In genomic region chr4:155042606-155043288, GRCm38 (mm10) we compare ENCODE assay signal across 9 mouse cellular contexts. TPM values are rescaled to one million over a fixed set of nuclear protein-coding genes. Genes with fewer than 3 reads are reported as not detected.
A peak's percentile ranks its signal among the peaks of the same experiment; 100 is the strongest.
DNase-seq lines count a peak whose midpoint lies in the region; ATAC-seq lines count a peak whose summit lies in the region.
"Had no signal": no experiment of that assay in that cellular context is flagged by ENCODE, and none has a peak within 500 bp of the region (broad histone marks: within the 10 kb centered on the region; RNA-seq: fewer than 3 reads in every experiment).

No protein-coding gene starts in this region.

- H3K9me3 ChIP-seq in limb, embryonic 12.5 days: no peaks in the 10 kb centered on the region
- H3K9me3 ChIP-seq in stomach, embryonic 16.5 days (replicated peaks; ENCODE audit: control insufficient read depth, low read length): no peaks in the 10 kb centered on the region

- H3K27ac ChIP-seq in limb, embryonic 12.5 days: no peak overlapping the region
- no peak overlapping the region for H3K27ac ChIP-seq in stomach, embryonic 16.5 days (ENCODE audit: low read length)

- H3K4me2 ChIP-seq in limb, embryonic 12.5 days: peak overlapping the region; percentile 77
- H3K4me2 ChIP-seq in stomach, embryonic 16.5 days (ENCODE audit: low read depth, low read length): peak overlapping the region; percentile 50

- no peak for ATAC-seq in limb, embryonic 12.5 days (ENCODE audit: insufficient number of reproducible peaks, insufficient read depth, low FRiP score, low TSS enrichment, low read depth)
- ATAC-seq in stomach, embryonic 16.5 days (ENCODE audit: insufficient read depth, low FRiP score): no peak
- ATAC-seq in megakaryocyte-erythroid progenitor cell, adult 5-6 weeks (replicated peaks; ENCODE audit: low FRiP score, low TSS enrichment, poor library complexity, severe bottlenecking): no peak

- intact Hi-C loops in heart, postnatal 25 days (cut with DNase I): no loop called here

- H3K4me1 ChIP-seq in limb, embryonic 12.5 days (replicated peaks): peaks cover 8% of the 10 kb centered on the region
- H3K4me1 ChIP-seq in stomach, embryonic 16.5 days (ENCODE audit: control insufficient read depth, insufficient read depth, low read length): 0 out of 2 replicates have a peak, but pooled peaks cover 3% of the 10 kb centered on the region

- H3K27me3 ChIP-seq in limb, embryonic 12.5 days: peaks cover 96% of the 10 kb centered on the region
- peaks cover 27% of the 10 kb centered on the region for H3K27me3 ChIP-seq in stomach, embryonic 16.5 days (ENCODE audit: control insufficient read depth, insufficient read depth, low read length)

- 2% methylated on average over 64 of the region's 65 CpGs for WGBS in limb, embryonic 12.5 days
- WGBS in stomach, embryonic 16.5 days: 8% methylated on average over 63 of the region's 65 CpGs

- H3K36me3 ChIP-seq in limb, embryonic 12.5 days: no peaks in the 10 kb centered on the region
- no peaks in the 10 kb centered on the region for H3K36me3 ChIP-seq in stomach, embryonic 16.5 days (ENCODE audit: control insufficient read depth, insufficient read depth, low read length)

- peak overlapping the region; percentile 44 for H3K4me3 ChIP-seq in limb, embryonic 12.5 days (replicated peaks)
- H3K4me3 ChIP-seq in stomach, embryonic 16.5 days (replicated peaks; ENCODE audit: low read length): peak overlapping the region; percentile 34

- peak; percentile 84 for DNase-seq in heart, adult 11 months
- no peak for DNase-seq in heart, postnatal 25 days (ENCODE audit: low spot score)
- peak; percentile 46 for DNase-seq in retina, postnatal 1 day
- no peak for DNase-seq in retina, embryonic 14.5 days (ENCODE audit: low spot score)
- no peak for DNase-seq in yolk sac, embryonic 10.5 days (ENCODE audit: low spot score)

- peak overlapping the region; percentile 53 for H3K9ac ChIP-seq in limb, embryonic 12.5 days (replicated peaks)
- no peak overlapping the region for H3K9ac ChIP-seq in stomach, embryonic 16.5 days (ENCODE audit: low read length)

RNA-seq across cellular contexts. Expression of gene Plch2, which starts 13.8 kb away (rescaled TPM):
- under 1 TPM in 1 of 2 experiments, not detected in 1; 0.08 TPM for total RNA-seq in heart, postnatal 25 days (2021)
- polyA plus RNA-seq in limb, embryonic 12.5 days (2016; fragmentation: Nextera tagmentation; extraction: Ambion mirVana): 2.3 and 3.4 TPM in 2 replicates
- polyA plus RNA-seq in stomach, embryonic 16.5 days (2015; fragmentation: Nextera tagmentation; extraction: Ambion mirVana): 27.4 and 30.4 TPM in 2 replicates
- total RNA-seq in megakaryocyte-erythroid progenitor cell, adult 5-6 weeks (2014; fragmentation: Nextera tagmentation): 0.33 and 3.2 TPM in 2 replicates
- not detected in 2 replicates for total RNA-seq in megakaryocyte-erythroid progenitor cell, adult 5-6 weeks (2017)
- total RNA-seq: common myeloid progenitor, adult 5-6 weeks had no signal

RNA-seq across cellular contexts. Expression of gene Pex10, which starts 24.1 kb away (rescaled TPM):
- 10 to 100 TPM; 23.9 to 25.7 TPM for total RNA-seq in heart, postnatal 25 days (2021)
- polyA plus RNA-seq in limb, embryonic 12.5 days (2016; fragmentation: Nextera tagmentation; extraction: Ambion mirVana): 20.8 and 21.9 TPM in 2 replicates
- polyA plus RNA-seq in stomach, embryonic 16.5 days (2015; fragmentation: Nextera tagmentation; extraction: Ambion mirVana): 19.9 and 20.1 TPM in 2 replicates
- total RNA-seq in megakaryocyte-erythroid progenitor cell, adult 5-6 weeks (2014; fragmentation: Nextera tagmentation): 8.1 and 9.0 TPM in 2 replicates
- total RNA-seq in megakaryocyte-erythroid progenitor cell, adult 5-6 weeks (2017): 5.8 and 6.4 TPM in 2 replicates

RNA-seq across cellular contexts. Expression of gene Rer1, which starts 43.4 kb away (rescaled TPM):
- total RNA-seq in heart, postnatal 25 days (2021): 10 to 100 TPM; 66.1 to 68.7 TPM
- polyA plus RNA-seq in limb, embryonic 12.5 days (2016; fragmentation: Nextera tagmentation; extraction: Ambion mirVana): 136 and 141 TPM in 2 replicates
- polyA plus RNA-seq in stomach, embryonic 16.5 days (2015; fragmentation: Nextera tagmentation; extraction: Ambion mirVana): 171 and 183 TPM in 2 replicates
- 105 and 108 TPM in 2 replicates for total RNA-seq in megakaryocyte-erythroid progenitor cell, adult 5-6 weeks (2014; fragmentation: Nextera tagmentation)
- 97.8 and 135 TPM in 2 replicates for total RNA-seq in megakaryocyte-erythroid progenitor cell, adult 5-6 weeks (2017)

RNA-seq across cellular contexts. Expression of gene Morn1, which starts 43.6 kb away (rescaled TPM):
- total RNA-seq in heart, postnatal 25 days (2021): 1 to 10 TPM; 1.1 to 1.3 TPM
- polyA plus RNA-seq in limb, embryonic 12.5 days (2016; fragmentation: Nextera tagmentation; extraction: Ambion mirVana): 5.2 and 6.9 TPM in 2 replicates
- polyA plus RNA-seq in stomach, embryonic 16.5 days (2015; fragmentation: Nextera tagmentation; extraction: Ambion mirVana): 4.8 and 6.1 TPM in 2 replicates
- 3.8 and 7.6 TPM in 2 replicates for total RNA-seq in megakaryocyte-erythroid progenitor cell, adult 5-6 weeks (2014; fragmentation: Nextera tagmentation)
- total RNA-seq in megakaryocyte-erythroid progenitor cell, adult 5-6 weeks (2017): 1.6 and 1.8 TPM in 2 replicates

Comparison
In these comparisons a context has a peak if more than half of its experiments do, and no peak if none do; other contexts are left out.
1. DNase-seq: peak in heart, adult 11 months (single experiment) and retina, postnatal 1 day (single experiment); none in heart, postnatal 25 days (single experiment), retina, embryonic 14.5 days (single experiment) and yolk sac, embryonic 10.5 days (single experiment).